Mouse (Mus musculus) mouse embryonic stem cell (cell line): ENCODE data around the gene Lgr4.

Source experiments
- in situ Hi-C, 2 experiments: fragments of 300-500 bp; cut with MboI; formaldehyde crosslinking; loops; 1 replicate in 1 of 2; 3 replicates in 1 of 2; pipeline ENCODE4 v1.14.3; 2019 to 2020; ENCODE audit warnings: low sequenced_read_pairs in 2 of 2, low pct_unique_long_range_greater_than_20kb in 1 of 2, mixed read lengths in 1 of 2; ENCODE audit not compliant: unreplicated experiment in 1 of 2

Gene Lgr4

DNA sequence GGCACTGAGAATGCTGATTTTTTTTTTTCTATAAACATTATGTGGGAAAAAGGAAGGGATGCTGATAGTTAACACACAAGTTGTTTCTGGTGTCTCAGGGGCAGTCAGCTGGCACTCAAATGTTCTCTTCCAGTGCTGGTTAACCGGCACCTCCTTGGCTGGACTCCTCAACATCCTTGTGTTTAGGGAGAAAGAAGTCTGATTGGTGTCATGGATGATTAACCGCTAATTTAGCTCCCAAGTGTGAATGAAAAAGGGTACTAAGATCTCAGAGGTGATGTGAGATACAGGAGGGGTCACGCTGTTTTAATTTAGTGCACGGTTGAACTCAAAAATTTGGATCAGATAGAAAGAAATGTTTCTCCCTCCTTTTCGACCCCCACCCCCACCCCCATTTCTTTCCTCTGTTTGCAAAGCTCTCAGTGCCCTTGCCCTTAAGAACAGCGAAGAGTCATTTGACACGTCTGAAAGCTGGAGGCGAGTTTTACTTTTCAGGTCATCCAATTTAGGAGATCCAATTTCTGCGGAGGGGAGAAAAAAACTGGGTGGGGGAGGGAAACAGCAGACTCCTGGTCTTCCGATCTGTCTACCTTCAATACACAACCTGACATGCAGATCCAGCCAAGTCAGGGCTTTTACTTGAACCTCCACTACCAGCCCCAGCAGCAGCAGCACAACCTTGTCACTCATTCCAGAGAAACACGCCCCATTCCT, 508 bp upstream of the Lgr4 start:
- in situ Hi-C loops, result loop anchor here in 1 of 2 experiments (25.0 kb wide), 1 partner anchor 645 kb away; no protein-coding TSS in a partner anchor

GRCm38 (mm10) chr2:109918592-109919262, 1.3 kb downstream of the Lgr4 start:
- in situ Hi-C loops, result loop anchor here in 1 of 2 experiments (25.0 kb wide), 1 partner anchor 644 kb away; no protein-coding TSS in a partner anchor

DNA sequence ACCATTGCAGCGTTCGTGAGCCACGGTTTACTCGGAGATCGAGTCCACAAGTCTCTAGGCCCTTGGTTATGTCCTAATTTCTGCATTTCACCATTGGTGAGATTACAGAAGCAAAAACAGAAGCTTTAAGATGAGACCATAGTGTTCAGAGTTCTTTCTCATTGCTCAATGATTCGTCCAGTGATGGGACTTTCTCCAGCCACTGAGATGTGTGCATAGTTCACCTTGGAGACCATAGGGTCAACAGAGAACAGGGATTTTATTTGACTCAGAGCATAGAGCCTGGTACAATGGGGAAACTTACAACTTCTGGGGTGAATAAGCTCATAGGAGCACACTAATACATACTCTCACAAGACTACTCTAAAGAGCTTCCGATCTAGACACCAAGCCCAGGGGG, 3.0 kb downstream of the Lgr4 start:
- in situ Hi-C loops, result loop anchor here in 1 of 2 experiments (25.0 kb wide), 1 partner anchor 642 kb away; no protein-coding TSS in a partner anchor

GRCm38 (mm10) chr2:109921298-109922035, 4.0 kb downstream of the Lgr4 start:
- in situ Hi-C loops, result loop anchor here in 1 of 2 experiments (25.0 kb wide), 1 partner anchor 641 kb away; no protein-coding TSS in a partner anchor

DNA sequence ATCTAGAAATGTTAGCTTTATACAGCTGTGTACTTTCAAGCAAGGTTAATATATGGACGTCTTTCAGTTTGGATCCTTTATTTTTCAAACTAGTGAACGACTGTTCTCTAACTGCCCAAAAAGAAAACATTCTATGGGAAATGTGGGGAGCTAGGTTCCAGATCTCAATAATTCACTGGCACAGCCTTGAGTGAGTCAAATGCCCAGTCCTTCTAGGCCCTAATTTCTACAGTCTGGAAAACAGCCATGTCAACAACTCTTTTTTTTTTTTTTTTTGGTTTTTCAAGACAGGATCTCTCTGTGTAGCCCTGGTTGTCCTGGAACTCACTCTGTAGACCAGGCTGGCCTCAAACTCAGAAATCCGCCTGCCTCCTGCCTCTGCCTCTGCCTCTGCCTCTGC, 4.9 kb downstream of the Lgr4 start:
- in situ Hi-C loops, result loop anchor here in 1 of 2 experiments (25.0 kb wide), 1 partner anchor 640 kb away; no protein-coding TSS in a partner anchor

DNA sequence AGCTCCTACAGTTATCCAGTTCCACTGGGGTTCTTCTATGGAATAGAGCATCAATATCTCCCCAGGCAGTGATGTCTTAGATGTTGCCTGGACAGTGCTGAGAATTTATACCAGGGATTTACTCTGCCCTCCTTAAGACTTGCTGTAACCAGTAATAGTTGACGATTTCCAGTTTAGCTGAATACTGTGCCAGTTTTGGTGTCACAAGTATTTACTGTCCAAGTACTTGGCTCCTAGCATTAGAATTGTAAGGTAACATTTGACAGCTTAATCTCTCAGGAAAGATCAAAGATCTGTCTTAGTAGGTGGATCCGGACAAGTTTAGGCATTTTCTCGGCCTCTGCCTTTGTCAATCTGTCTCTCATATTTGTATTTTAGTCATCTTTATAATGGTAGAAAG, 5.6 kb downstream of the Lgr4 start:
- in situ Hi-C loops, result loop anchor here in 1 of 2 experiments (25.0 kb wide), 1 partner anchor 639 kb away; no protein-coding TSS in a partner anchor

GRCm38 (mm10) chr2:109923945-109924344, 6.5 kb downstream of the Lgr4 start:
- in situ Hi-C loops, result loop anchor here in 1 of 2 experiments (25.0 kb wide), 1 partner anchor 638 kb away; no protein-coding TSS in a partner anchor

DNA sequence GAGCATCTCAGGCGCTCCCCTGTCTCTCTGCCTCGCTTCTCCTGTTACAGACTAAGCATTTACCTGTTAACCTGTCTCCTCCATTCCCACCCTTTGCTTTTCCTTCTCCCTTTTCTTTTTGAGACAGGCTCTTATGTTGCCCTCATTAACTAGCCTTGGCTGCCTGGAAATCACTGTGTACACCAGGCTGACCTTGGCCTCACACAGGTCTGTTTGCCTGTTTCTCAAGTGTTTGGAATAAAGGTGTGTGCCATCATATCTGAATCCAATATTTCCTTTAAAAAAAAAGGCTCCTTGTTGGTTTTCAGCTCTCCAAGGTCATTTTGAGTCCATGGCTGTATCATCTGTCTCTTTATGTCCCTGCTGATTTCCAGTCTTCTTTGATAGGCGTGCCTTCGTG, 9.5 kb downstream of the Lgr4 start:
- in situ Hi-C loops, result no loop called here

DNA sequence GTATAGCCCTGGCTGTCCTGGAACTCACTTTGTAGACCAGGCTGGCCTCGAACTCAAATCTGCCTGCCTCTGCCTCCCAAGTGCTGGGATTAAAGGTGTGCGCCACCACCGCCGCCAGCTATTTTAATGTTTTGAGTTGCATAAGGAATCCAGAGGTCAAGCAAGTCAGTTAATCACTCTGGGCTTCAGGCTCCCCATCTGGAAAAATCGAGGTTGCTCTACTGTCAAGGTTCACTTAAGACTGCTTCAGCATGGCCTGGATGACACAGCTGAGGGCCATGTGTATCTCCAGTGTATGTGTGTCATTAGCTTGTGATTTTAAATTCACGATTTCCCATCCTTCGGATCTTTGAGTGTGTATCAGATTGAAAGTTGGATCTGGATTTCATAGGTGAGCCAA, 10.0 kb downstream of the Lgr4 start:
- in situ Hi-C loops, result no loop called here

GRCm38 (mm10) chr2:109927876-109928275, 10.4 kb downstream of the Lgr4 start:
- in situ Hi-C loops, result no loop called here

GRCm38 (mm10) chr2:109928791-109929190, 11.3 kb downstream of the Lgr4 start:
- in situ Hi-C loops, result no loop called here

DNA sequence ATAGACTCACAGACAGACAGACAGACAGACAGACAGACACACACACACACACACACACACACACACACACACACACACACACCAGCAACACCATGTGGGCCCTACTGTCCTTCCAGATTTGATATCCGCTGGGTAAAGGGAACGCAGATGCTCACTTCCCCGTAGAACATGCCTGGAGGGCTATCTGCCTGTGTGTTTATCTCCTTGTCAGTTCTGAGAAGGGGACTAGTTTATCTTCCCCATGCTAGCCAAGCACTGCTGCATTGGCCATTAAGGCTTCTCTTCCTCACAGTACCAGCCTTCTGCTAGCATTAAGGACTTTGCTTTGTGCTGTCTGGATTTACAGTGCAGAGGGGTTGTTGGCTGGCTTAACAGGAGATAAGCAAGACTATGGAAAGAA, 11.8 kb downstream of the Lgr4 start:
- in situ Hi-C loops, result no loop called here

DNA sequence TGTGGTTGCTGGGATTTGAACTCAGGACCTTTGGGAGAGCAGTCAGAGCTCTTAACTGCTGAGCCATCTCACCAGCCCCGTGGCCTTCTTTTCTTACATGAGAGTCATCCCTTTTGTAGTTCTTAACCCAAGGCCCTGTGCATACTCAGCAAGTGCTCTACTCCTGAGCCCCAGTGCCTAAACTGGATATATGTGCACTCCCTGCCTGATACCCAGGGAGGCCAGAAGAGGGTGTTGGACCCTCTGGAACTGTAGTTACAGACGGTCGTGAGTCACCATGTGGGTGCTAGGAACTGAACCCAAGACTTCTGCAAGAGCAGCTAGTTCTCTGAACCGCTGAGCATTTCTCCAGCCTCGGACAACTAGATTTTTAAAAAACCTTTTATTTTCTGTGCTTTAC, 12.9 kb downstream of the Lgr4 start:
- in situ Hi-C loops, result no loop called here

DNA sequence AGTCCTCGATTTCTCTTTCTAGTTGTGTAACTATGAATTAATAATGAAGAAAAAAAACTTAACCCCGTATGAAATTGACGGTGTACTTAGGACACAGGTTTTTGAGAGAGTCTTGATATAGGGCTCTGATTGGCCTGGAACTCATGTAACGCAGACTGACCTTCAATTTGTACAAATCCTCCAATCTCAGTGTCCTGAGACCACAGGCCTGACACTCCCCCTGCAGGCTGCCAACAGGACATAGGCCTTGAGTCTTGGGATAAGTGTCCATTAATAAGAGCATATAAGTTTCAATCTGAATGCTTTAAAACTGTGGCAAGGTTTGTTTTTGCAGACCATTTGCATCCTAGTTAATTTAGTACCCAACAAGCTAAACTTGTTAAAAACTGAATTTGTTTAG, 13.3 kb downstream of the Lgr4 start:
- in situ Hi-C loops, result no loop called here

GRCm38 (mm10) chr2:109931978-109932780, 14.7 kb downstream of the Lgr4 start:
- in situ Hi-C loops, result no loop called here

DNA sequence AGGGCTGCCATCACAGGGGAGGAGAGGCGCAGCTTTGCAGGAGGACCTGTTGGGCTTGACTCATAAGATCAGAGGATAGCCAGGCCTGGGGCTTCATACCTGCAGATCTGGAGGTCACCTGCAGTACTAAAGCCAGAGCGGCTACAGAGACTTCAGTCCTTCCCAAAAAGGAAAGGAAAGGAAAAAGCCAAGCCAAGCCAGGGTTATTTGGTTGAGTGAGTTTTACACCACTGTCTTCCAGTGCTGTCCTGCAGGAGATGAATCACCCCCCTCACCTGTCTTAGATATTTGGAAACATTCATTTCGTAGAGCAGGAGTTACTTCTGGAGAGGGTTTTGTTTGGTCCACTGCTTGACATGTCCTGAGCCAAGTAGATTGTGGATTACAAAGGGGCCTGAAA, 15.7 kb downstream of the Lgr4 start:
- in situ Hi-C loops, result no loop called here

DNA sequence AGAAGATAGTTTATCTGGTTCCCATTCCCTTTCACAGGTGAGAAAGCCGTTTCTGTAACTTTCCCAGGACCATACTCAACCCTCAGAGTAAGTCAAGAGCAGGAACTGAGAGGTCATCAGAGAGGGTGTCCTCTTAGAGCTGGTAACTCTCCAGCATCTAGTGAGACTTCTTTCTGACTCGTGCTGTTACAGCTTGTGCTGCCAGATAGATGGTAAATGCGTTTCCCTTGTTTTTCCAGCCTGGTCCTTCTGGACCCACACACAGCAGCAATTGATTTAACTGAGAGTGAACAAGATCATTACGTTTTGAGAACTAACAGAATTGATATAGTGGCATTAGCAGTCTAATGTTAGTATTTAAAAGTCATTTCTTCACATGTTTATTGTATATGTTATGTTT, 16.6 kb downstream of the Lgr4 start:
- in situ Hi-C loops, result no loop called here

GRCm38 (mm10) chr2:109935194-109935593, 17.7 kb downstream of the Lgr4 start:
- in situ Hi-C loops, result no loop called here
